Mouse (Mus musculus) embryonic facial prominence, embryonic 15.5 days (tissue): Measurements from ENCODE around the gene Maml3. TPM values are rescaled to one million over a fixed set of nuclear protein-coding genes. Genes with fewer than 3 reads are reported as not detected.

Source experiments
- ATAC-seq: fragments of 200-750 bp; cut with Nextera tagmentation; 2 replicates; pipeline ENCODE4 v1.8.0; 2017; ENCODE audit warnings: low read depth, moderate TSS enrichment; ENCODE audit not compliant: insufficient number of reproducible peaks, low FRiP score, low TSS enrichment
- H3K27ac ChIP-seq: fragments of 300-500 bp; sonication (generic); replicated peaks from 2 replicates; pipeline ENCODE4 v1.5.1; 2015; ENCODE audit warnings: mild to moderate bottlenecking, inconsistent platforms
- H3K27me3 ChIP-seq: fragments of 300-500 bp; sonication (generic); 2 replicates; pipeline ENCODE4 v1.6.1; 2015; ENCODE audit warnings: inconsistent platforms
- H3K36me3 ChIP-seq: fragments of 300-500 bp; sonication (generic); 2 replicates; pipeline ENCODE4 v1.6.1; 2015; ENCODE audit warnings: mild to moderate bottlenecking, inconsistent platforms
- H3K4me1 ChIP-seq: fragments of 300-500 bp; sonication (generic); 2 replicates; pipeline ENCODE4 v1.6.1; 2015; ENCODE audit warnings: inconsistent platforms
- H3K4me2 ChIP-seq: fragments of 300-500 bp; sonication (generic); replicated peaks from 2 replicates; pipeline ENCODE4 v1.6.1; 2015; ENCODE audit warnings: mild to moderate bottlenecking, inconsistent platforms
- H3K4me3 ChIP-seq: fragments of 300-500 bp; sonication (generic); replicated peaks from 2 replicates; pipeline ENCODE4 v1.5.1; 2015; ENCODE audit warnings: mild to moderate bottlenecking, inconsistent platforms
- H3K9ac ChIP-seq: fragments of 300-500 bp; sonication (generic); 2 replicates; pipeline ENCODE4 v1.6.1; 2015; ENCODE audit warnings: inconsistent platforms
- H3K9me3 ChIP-seq: fragments of 300-500 bp; sonication (generic); replicated peaks from 2 replicates; pipeline ENCODE4 v1.6.1; 2016; ENCODE audit warnings: inconsistent platforms
- WGBS: fragments of 180-500 bp; shearing (Covaris S2); methylation state at CpG from one replicate; pipeline ENCODE4 v1.1.7; 2015; 5-methylcytosine and 5-hydroxymethylcytosine counted together
- polyA plus RNA-seq: library from polyadenylated mRNA; unstranded; fragments of >200 nt; fragmentation: Nextera tagmentation; extraction: Ambion mirVana; gene quantifications from 2 replicates; pipeline ENCODE4 v1.2.1, GENCODE M21; 2015

The Maml3 gene
- polyA plus RNA-seq, 1 experiment from 2014 or later, result 6.5 TPM

- no peaks in the 10 kb centered on the region for H3K36me3 ChIP-seq
- H3K4me1 ChIP-seq, result peaks cover 16% of the 10 kb centered on the region
- WGBS, result 11% methylated on average over 12 of the region's 12 CpGs
- H3K9ac ChIP-seq, result no peak overlapping the region
- H3K27me3 ChIP-seq, result no peaks in the 10 kb centered on the region
- H3K4me3 ChIP-seq, result no peak overlapping the region
- no peak overlapping the region for H3K27ac ChIP-seq
- no peaks in the 10 kb centered on the region for H3K9me3 ChIP-seq
- H3K4me2 ChIP-seq, result no peak overlapping the region
- no peak for ATAC-seq
Observed at GRCm38 (mm10) chr3:51739049-51739834, 365.6 kb downstream of the Maml3 start.

GRCm38 (mm10) chr3:51733685-51734084, 371.2 kb downstream of the Maml3 start:
- 93% methylated on average over 3 of the region's 3 CpGs for WGBS
- Histone ChIP-seq H3K27ac (no peak overlapping the region), H3K27me3 (no peaks in the 10 kb centered on the region), H3K9me3 (no peaks in the 10 kb centered on the region), H3K4me2 (no peak overlapping the region), H3K4me3 (no peak overlapping the region), H3K9ac (no peak overlapping the region), H3K36me3 (no peaks in the 10 kb centered on the region), H3K4me1 (no peaks in the 10 kb centered on the region)
- no peak for ATAC-seq

- 82% methylated on average over 16 of the region's 16 CpGs for WGBS
- Histone ChIP-seq H3K4me1 (0 out of 2 replicates have a peak, but pooled peaks cover 3% of the 10 kb centered on the region), H3K4me2 (no peak overlapping the region), H3K27ac (no peak overlapping the region), H3K9me3 (no peaks in the 10 kb centered on the region), H3K9ac (no peak overlapping the region), H3K27me3 (no peaks in the 10 kb centered on the region), H3K36me3 (no peaks in the 10 kb centered on the region), H3K4me3 (no peak overlapping the region)
- no peak for ATAC-seq
Observed at GRCm38 (mm10) chr3:51731949-51732636, 372.8 kb downstream of the Maml3 start.

GRCm38 (mm10) chr3:51730662-51731061, 374.2 kb downstream of the Maml3 start:
- H3K27me3 ChIP-seq, result no peaks in the 10 kb centered on the region
- WGBS, result 77% methylated on average over 7 of the region's 7 CpGs
- no peak overlapping the region for H3K4me3 ChIP-seq
- H3K4me2 ChIP-seq, result no peak overlapping the region
- H3K36me3 ChIP-seq, result no peaks in the 10 kb centered on the region
- no peak for ATAC-seq
- no peak overlapping the region for H3K9ac ChIP-seq
- peaks cover 7% of the 10 kb centered on the region; the same call in 1 of the 2 replicates for H3K4me1 ChIP-seq
- H3K27ac ChIP-seq, result no peak overlapping the region
- no peaks in the 10 kb centered on the region for H3K9me3 ChIP-seq

GRCm38 (mm10) chr3:51729109-51729918, 375.6 kb downstream of the Maml3 start:
- no peak overlapping the region for H3K9ac ChIP-seq
- no peak overlapping the region for H3K4me3 ChIP-seq
- H3K27me3 ChIP-seq, result no peaks in the 10 kb centered on the region
- ATAC-seq, result no peak
- H3K4me1 ChIP-seq, result peaks cover 7% of the 10 kb centered on the region; the same call in 1 of the 2 replicates
- no peak overlapping the region for H3K4me2 ChIP-seq
- no peaks in the 10 kb centered on the region for H3K9me3 ChIP-seq
- H3K36me3 ChIP-seq, result no peaks in the 10 kb centered on the region
- no peak overlapping the region for H3K27ac ChIP-seq
- WGBS, result 71% methylated on average over 14 of the region's 14 CpGs

- Histone ChIP-seq H3K4me2 (no peak overlapping the region), H3K9me3 (no peaks in the 10 kb centered on the region), H3K4me3 (no peak overlapping the region), H3K27me3 (no peaks in the 10 kb centered on the region), H3K4me1 (peaks cover 8% of the 10 kb centered on the region; the same call in 1 of the 2 replicates), H3K27ac (no peak overlapping the region), H3K9ac (no peak overlapping the region), H3K36me3 (no peaks in the 10 kb centered on the region)
- WGBS, result 84% methylated on average over 12 of the region's 12 CpGs
- ATAC-seq, result no peak
Observed at GRCm38 (mm10) chr3:51728456-51728855, 376.4 kb downstream of the Maml3 start.

- Histone ChIP-seq H3K27ac (peak overlapping the region; percentile 9; the same call in 1 of the 2 replicates), H3K9me3 (no peaks in the 10 kb centered on the region), H3K4me3 (no peak overlapping the region), H3K4me2 (no peak overlapping the region), H3K36me3 (no peaks in the 10 kb centered on the region), H3K4me1 (peaks cover 12% of the 10 kb centered on the region; the same call in 1 of the 2 replicates), H3K9ac (no peak overlapping the region), H3K27me3 (no peaks in the 10 kb centered on the region)
- WGBS, result 59% methylated on average over 8 of the region's 8 CpGs
- no peak for ATAC-seq
Observed at GRCm38 (mm10) chr3:51727968-51728367, 376.9 kb downstream of the Maml3 start.

GRCm38 (mm10) chr3:51727487-51727886, 377.4 kb downstream of the Maml3 start:
- no peak for ATAC-seq
- WGBS, result 69% methylated on average over 3 of the region's 3 CpGs

GRCm38 (mm10) chr3:51726257-51726656, 378.6 kb downstream of the Maml3 start:
- Histone ChIP-seq H3K27ac (no peak overlapping the region), H3K27me3 (no peaks in the 10 kb centered on the region), H3K36me3 (no peaks in the 10 kb centered on the region), H3K4me3 (no peak overlapping the region), H3K4me2 (no peak overlapping the region), H3K9ac (no peak overlapping the region), H3K4me1 (peaks cover 13% of the 10 kb centered on the region; the same call in 1 of the 2 replicates), H3K9me3 (no peaks in the 10 kb centered on the region)
- 76% methylated on average over 6 of the region's 6 CpGs for WGBS
- no peak for ATAC-seq

More at GRCm38 (mm10) chr3:51727487-51727886, 377.4 kb downstream of the Maml3 start:
- H3K36me3 ChIP-seq, result no peaks in the 10 kb centered on the region
- H3K9me3 ChIP-seq, result no peaks in the 10 kb centered on the region
- H3K4me1 ChIP-seq, result peaks cover 13% of the 10 kb centered on the region; the same call in 1 of the 2 replicates
- H3K27ac ChIP-seq, result no peak overlapping the region
- no peak overlapping the region for H3K9ac ChIP-seq
- no peaks in the 10 kb centered on the region for H3K27me3 ChIP-seq
- no peak overlapping the region for H3K4me2 ChIP-seq
- H3K4me3 ChIP-seq, result no peak overlapping the region

- Histone ChIP-seq H3K4me1 (peaks cover 12% of the 10 kb centered on the region; the same call in 1 of the 2 replicates), H3K9ac (no peak overlapping the region), H3K27me3 (no peaks in the 10 kb centered on the region), H3K4me3 (no peak overlapping the region), H3K27ac (no peak overlapping the region), H3K36me3 (no peaks in the 10 kb centered on the region), H3K4me2 (no peak overlapping the region), H3K9me3 (no peaks in the 10 kb centered on the region)
- 55% methylated on average over 1 of the region's 1 CpGs for WGBS
- ATAC-seq, result no peak
Observed at GRCm38 (mm10) chr3:51719982-51720381, 384.9 kb downstream of the Maml3 start.

GRCm38 (mm10) chr3:51719373-51719772, 385.5 kb downstream of the Maml3 start:
- H3K4me3 ChIP-seq, result no peak overlapping the region
- no peak overlapping the region for H3K4me2 ChIP-seq
- no peaks in the 10 kb centered on the region for H3K9me3 ChIP-seq
- no peaks in the 10 kb centered on the region for H3K36me3 ChIP-seq
- no peak overlapping the region for H3K27ac ChIP-seq
- no peaks in the 10 kb centered on the region for H3K27me3 ChIP-seq
- no peak overlapping the region for H3K9ac ChIP-seq
- ATAC-seq, result no peak
- WGBS, result 80% methylated on average over 3 of the region's 3 CpGs
- H3K4me1 ChIP-seq, result peaks cover 12% of the 10 kb centered on the region; the same call in 1 of the 2 replicates
